Mouse (Mus musculus) lung, adult 2 months (tissue): ENCODE measurements around the gene Srebf2.

Source experiments
- CTCF ChIP-seq: fragments of 200-500 bp; IDR thresholded peaks from 2 replicates; pipeline ENCODE4 v1.5.1; 2011; ENCODE audit warnings: mild to moderate bottlenecking, low read length, control low read depth; ENCODE audit not compliant: insufficient read depth
- POLR2A ChIP-seq: fragments of 200-500 bp; IDR thresholded peaks from 2 replicates; pipeline ENCODE4 v1.6.1; 2011; ENCODE audit warnings: low read depth, mild to moderate bottlenecking, control low read depth, low read length, borderline replicate concordance; ENCODE audit errors: extremely low read depth

DNA sequence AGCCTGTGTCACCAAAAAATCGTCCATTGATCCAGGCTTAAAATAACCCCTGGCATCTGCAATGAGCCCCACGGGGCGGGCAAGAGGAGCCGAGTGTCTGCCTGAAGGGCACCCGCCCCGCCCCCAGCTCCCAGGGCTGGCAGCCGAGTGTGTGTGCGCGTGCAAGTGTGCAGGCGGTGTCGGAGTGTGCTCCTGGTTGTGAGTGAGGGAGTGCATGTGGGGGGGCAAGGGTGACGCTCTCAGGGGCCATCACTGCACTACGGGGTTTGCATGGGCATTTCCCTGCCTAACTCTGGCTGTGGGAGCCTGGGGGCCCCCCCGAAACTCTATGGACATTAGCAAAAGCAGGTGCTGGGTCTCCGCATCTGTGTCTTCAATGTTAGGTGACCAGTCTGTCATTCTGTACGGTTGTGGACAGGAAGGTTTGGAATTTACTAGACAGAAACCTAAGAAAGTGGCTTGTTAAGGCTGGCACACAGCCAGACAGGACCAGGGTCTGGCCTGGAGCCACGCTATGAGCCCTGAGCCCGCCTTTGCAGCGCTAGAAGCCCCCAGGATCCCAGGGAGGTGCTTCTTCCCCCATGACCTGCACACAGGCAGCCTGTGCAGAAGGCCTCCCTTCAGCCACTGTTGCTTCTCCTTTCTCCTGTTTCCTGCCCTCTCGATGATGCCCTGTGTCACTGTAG lies 69.3 kb downstream of the Srebf2 start:
- TF ChIP-seq CTCF (no peak), POLR2A (no peak)
